Mouse (Mus musculus): Measurements from ENCODE around the gene Mcm3. TPM values are rescaled to one million over a fixed set of nuclear protein-coding genes. Genes with fewer than 3 reads are reported as not detected.

Gene Mcm3
- polyA plus RNA-seq, 1 experiment from 2014 or later = 99.9 TPM

GRCm38 (mm10) chr1:20817596-20817995 lies 2.5 kb downstream of the Mcm3 start:
- Histone ChIP-seq H3K4me2 (ENCODE audit: low read depth, low read length) (no peak overlapping the region), H3K36me3 (ENCODE audit: control insufficient read depth, insufficient read depth, low read length) (peaks cover 21% of the 10 kb centered on the region)

GRCm38 (mm10) chr1:20817172-20817571 lies 2.9 kb downstream of the Mcm3 start:
- 75% methylated on average over 9 of the region's 9 CpGs for WGBS
- peaks cover 25% of the 10 kb centered on the region for H3K36me3 ChIP-seq (ENCODE audit: control insufficient read depth, insufficient read depth, low read length)
- H3K4me1 ChIP-seq (ENCODE audit: control insufficient read depth, insufficient read depth, low read length) = peaks cover 9% of the 10 kb centered on the region; the same call in 1 of the 2 replicates
- no peak for ATAC-seq (ENCODE audit: insufficient read depth, low FRiP score)
- no peak overlapping the region for H3K4me3 ChIP-seq (replicated peaks; ENCODE audit: low read length)
- H3K9ac ChIP-seq (ENCODE audit: low read length) = no peak overlapping the region
- H3K27ac ChIP-seq (ENCODE audit: low read length) = no peak overlapping the region
- no peaks in the 10 kb centered on the region for H3K27me3 ChIP-seq (ENCODE audit: control insufficient read depth, insufficient read depth, low read length)
- H3K9me3 ChIP-seq (replicated peaks; ENCODE audit: control insufficient read depth, low read length) = no peaks in the 10 kb centered on the region
- no peak overlapping the region for H3K4me2 ChIP-seq (ENCODE audit: low read depth, low read length)

More at GRCm38 (mm10) chr1:20817596-20817995, 2.5 kb downstream of the Mcm3 start:
- Histone ChIP-seq H3K4me1 (ENCODE audit: control insufficient read depth, insufficient read depth, low read length) (peaks cover 9% of the 10 kb centered on the region; the same call in 1 of the 2 replicates), H3K9ac (ENCODE audit: low read length) (no peak overlapping the region; the same call in 1 of the 2 replicates), H3K9me3 (replicated peaks; ENCODE audit: control insufficient read depth, low read length) (no peaks in the 10 kb centered on the region), H3K4me3 (replicated peaks; ENCODE audit: low read length) (no peak overlapping the region), H3K27ac (ENCODE audit: low read length) (no peak overlapping the region), H3K27me3 (ENCODE audit: control insufficient read depth, insufficient read depth, low read length) (no peaks in the 10 kb centered on the region)
- no peak for ATAC-seq (ENCODE audit: insufficient read depth, low FRiP score)
- WGBS = 92% methylated on average over 12 of the region's 12 CpGs

GRCm38 (mm10) chr1:20814521-20814920 lies 5.6 kb downstream of the Mcm3 start:
- H3K9ac ChIP-seq (ENCODE audit: low read length) = no peak overlapping the region
- no peaks in the 10 kb centered on the region for H3K9me3 ChIP-seq (replicated peaks; ENCODE audit: control insufficient read depth, low read length)
- no peak overlapping the region for H3K4me3 ChIP-seq (replicated peaks; ENCODE audit: low read length)
- no peak overlapping the region for H3K27ac ChIP-seq (ENCODE audit: low read length)
- 91% methylated on average over 8 of the region's 8 CpGs for WGBS
- H3K27me3 ChIP-seq (ENCODE audit: control insufficient read depth, insufficient read depth, low read length) = no peaks in the 10 kb centered on the region
- H3K36me3 ChIP-seq (ENCODE audit: control insufficient read depth, insufficient read depth, low read length) = peaks cover 29% of the 10 kb centered on the region
- no peak for ATAC-seq (ENCODE audit: insufficient read depth, low FRiP score)
- peaks cover 9% of the 10 kb centered on the region; the same call in 1 of the 2 replicates for H3K4me1 ChIP-seq (ENCODE audit: control insufficient read depth, insufficient read depth, low read length)
- no peak overlapping the region for H3K4me2 ChIP-seq (ENCODE audit: low read depth, low read length)

GRCm38 (mm10) chr1:20804526-20804925 lies 15.6 kb downstream of the Mcm3 start:
- Histone ChIP-seq H3K36me3 (ENCODE audit: control insufficient read depth, insufficient read depth, low read length) (peaks cover 22% of the 10 kb centered on the region), H3K4me1 (ENCODE audit: control insufficient read depth, insufficient read depth, low read length) (no peaks in the 10 kb centered on the region), H3K4me3 (replicated peaks; ENCODE audit: low read length) (no peak overlapping the region), H3K9me3 (replicated peaks; ENCODE audit: control insufficient read depth, low read length) (no peaks in the 10 kb centered on the region), H3K4me2 (ENCODE audit: low read depth, low read length) (no peak overlapping the region), H3K27me3 (ENCODE audit: control insufficient read depth, insufficient read depth, low read length) (no peaks in the 10 kb centered on the region), H3K27ac (ENCODE audit: low read length) (no peak overlapping the region), H3K9ac (ENCODE audit: low read length) (no peak overlapping the region)
- ATAC-seq (ENCODE audit: insufficient read depth, low FRiP score) = no peak
- WGBS = 91% methylated on average over 10 of the region's 10 CpGs

DNA sequence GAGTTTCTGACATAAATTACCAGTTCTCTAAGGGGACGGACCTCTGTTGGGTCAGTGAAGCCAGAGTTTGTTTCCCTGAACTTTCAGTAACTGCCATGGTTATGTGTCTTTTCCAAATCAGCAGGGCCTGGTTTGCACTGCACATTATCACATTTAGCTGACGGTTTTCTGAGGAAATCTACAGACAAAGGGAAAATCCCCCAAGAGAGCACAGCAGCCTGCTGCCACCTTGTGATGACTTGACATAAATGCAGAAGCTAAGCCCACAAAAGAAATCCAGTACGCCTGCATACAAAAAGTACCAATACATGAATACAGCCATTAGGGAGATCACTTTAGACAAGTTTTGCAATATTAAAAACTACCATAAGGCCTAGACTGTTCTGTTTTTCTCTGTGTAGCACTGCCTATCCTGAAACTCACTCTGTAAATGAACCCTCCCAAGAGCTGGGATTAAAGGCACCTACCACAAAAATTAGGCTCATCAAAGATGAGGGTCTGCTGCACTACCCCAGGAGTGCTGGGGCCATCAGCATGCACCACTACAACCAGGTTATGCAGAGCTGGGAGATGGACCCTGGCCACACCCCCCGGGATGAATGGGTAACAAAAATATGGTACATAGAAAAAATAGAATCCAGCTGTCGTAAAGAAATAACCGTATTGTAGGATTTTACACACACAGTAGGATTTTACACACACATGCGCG lies 18.3 kb downstream of the Mcm3 start:
- peaks cover 23% of the 10 kb centered on the region for H3K36me3 ChIP-seq (ENCODE audit: control insufficient read depth, insufficient read depth, low read length)

DNA sequence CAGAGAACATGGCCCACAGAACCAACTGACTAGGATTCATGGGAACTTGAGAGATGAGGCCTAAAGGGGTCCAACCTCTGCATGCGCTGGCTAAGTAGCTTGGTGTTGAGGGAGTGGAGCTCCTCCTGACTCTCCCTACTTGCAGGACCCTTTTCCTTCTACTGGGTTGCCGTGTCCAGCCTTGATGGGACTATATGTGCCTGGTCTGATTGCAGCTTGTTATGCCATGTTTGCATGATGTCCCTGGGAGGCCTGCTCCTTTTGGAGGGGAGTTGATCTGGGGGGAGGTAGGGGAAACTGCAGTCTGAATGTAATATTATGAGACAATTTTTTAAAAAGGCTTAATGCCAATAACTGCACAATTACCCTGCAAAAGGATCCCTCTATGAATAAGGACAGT lies 18.8 kb downstream of the Mcm3 start:
- H3K4me1 ChIP-seq (ENCODE audit: control insufficient read depth, insufficient read depth, low read length) = no peaks in the 10 kb centered on the region
- H3K4me2 ChIP-seq (ENCODE audit: low read depth, low read length) = no peak overlapping the region
- H3K27me3 ChIP-seq (ENCODE audit: control insufficient read depth, insufficient read depth, low read length) = no peaks in the 10 kb centered on the region
- H3K36me3 ChIP-seq (ENCODE audit: control insufficient read depth, insufficient read depth, low read length) = peaks cover 18% of the 10 kb centered on the region
- no peak overlapping the region for H3K4me3 ChIP-seq (replicated peaks; ENCODE audit: low read length)
- no peaks in the 10 kb centered on the region for H3K9me3 ChIP-seq (replicated peaks; ENCODE audit: control insufficient read depth, low read length)
- ATAC-seq (ENCODE audit: insufficient read depth, low FRiP score) = no peak
- WGBS = 89% methylated on average over 2 of the region's 2 CpGs
- no peak overlapping the region for H3K9ac ChIP-seq (ENCODE audit: low read length)
- no peak overlapping the region for H3K27ac ChIP-seq (ENCODE audit: low read length)

More for the DNA sequence above, 18.3 kb downstream of the Mcm3 start:
- Histone ChIP-seq H3K4me1 (ENCODE audit: control insufficient read depth, insufficient read depth, low read length) (no peaks in the 10 kb centered on the region), H3K4me3 (replicated peaks; ENCODE audit: low read length) (no peak overlapping the region), H3K27ac (ENCODE audit: low read length) (no peak overlapping the region), H3K9me3 (replicated peaks; ENCODE audit: control insufficient read depth, low read length) (no peaks in the 10 kb centered on the region), H3K27me3 (ENCODE audit: control insufficient read depth, insufficient read depth, low read length) (no peaks in the 10 kb centered on the region), H3K9ac (ENCODE audit: low read length) (no peak overlapping the region), H3K4me2 (ENCODE audit: low read depth, low read length) (no peak overlapping the region)
- 76% methylated on average over 8 of the region's 8 CpGs for WGBS
- no peak for ATAC-seq (ENCODE audit: insufficient read depth, low FRiP score)

DNA sequence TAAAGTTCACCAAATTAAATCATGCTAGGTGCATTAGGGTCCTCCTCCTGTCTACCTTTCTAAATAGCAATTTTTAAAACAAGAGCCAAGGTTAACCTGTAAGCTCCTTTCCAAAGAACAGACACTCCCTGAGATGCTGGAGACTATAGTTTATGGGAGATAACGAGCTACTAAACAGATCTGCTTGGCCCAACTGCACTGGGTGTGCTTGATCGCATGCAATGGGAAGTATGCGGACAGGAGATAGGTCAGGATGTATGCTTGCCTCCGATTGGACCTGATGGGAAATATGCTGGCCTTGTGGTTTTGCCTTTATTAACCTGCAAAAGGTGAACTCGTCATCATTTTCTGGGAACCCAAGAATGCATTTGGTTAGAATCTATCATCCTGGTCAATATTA lies 24.9 kb downstream of the Mcm3 start:
- no peak overlapping the region for H3K9ac ChIP-seq (ENCODE audit: low read length)
- no peaks in the 10 kb centered on the region for H3K27me3 ChIP-seq (ENCODE audit: control insufficient read depth, insufficient read depth, low read length)
- H3K27ac ChIP-seq (ENCODE audit: low read length) = no peak overlapping the region
- no peak for ATAC-seq (ENCODE audit: insufficient read depth, low FRiP score)
- no peaks in the 10 kb centered on the region for H3K9me3 ChIP-seq (replicated peaks; ENCODE audit: control insufficient read depth, low read length)
- H3K4me2 ChIP-seq (ENCODE audit: low read depth, low read length) = no peak overlapping the region
- H3K4me1 ChIP-seq (ENCODE audit: control insufficient read depth, insufficient read depth, low read length) = no peaks in the 10 kb centered on the region
- H3K36me3 ChIP-seq (ENCODE audit: control insufficient read depth, insufficient read depth, low read length) = peaks cover 7% of the 10 kb centered on the region; the same call in 1 of the 2 replicates
- no peak overlapping the region for H3K4me3 ChIP-seq (replicated peaks; ENCODE audit: low read length)
- 89% methylated on average over 5 of the region's 5 CpGs for WGBS

GRCm38 (mm10) chr1:20794760-20795159 lies 25.4 kb downstream of the Mcm3 start:
- Histone ChIP-seq H3K4me1 (ENCODE audit: control insufficient read depth, insufficient read depth, low read length) (no peaks in the 10 kb centered on the region), H3K4me3 (replicated peaks; ENCODE audit: low read length) (no peak overlapping the region), H3K9ac (ENCODE audit: low read length) (no peak overlapping the region), H3K4me2 (ENCODE audit: low read depth, low read length) (no peak overlapping the region), H3K27me3 (ENCODE audit: control insufficient read depth, insufficient read depth, low read length) (no peaks in the 10 kb centered on the region), H3K9me3 (replicated peaks; ENCODE audit: control insufficient read depth, low read length) (no peaks in the 10 kb centered on the region), H3K36me3 (ENCODE audit: control insufficient read depth, insufficient read depth, low read length) (peaks cover 7% of the 10 kb centered on the region; the same call in 1 of the 2 replicates), H3K27ac (ENCODE audit: low read length) (no peak overlapping the region)
- WGBS = 88% methylated on average over 4 of the region's 4 CpGs
- ATAC-seq (ENCODE audit: insufficient read depth, low FRiP score) = no peak

DNA sequence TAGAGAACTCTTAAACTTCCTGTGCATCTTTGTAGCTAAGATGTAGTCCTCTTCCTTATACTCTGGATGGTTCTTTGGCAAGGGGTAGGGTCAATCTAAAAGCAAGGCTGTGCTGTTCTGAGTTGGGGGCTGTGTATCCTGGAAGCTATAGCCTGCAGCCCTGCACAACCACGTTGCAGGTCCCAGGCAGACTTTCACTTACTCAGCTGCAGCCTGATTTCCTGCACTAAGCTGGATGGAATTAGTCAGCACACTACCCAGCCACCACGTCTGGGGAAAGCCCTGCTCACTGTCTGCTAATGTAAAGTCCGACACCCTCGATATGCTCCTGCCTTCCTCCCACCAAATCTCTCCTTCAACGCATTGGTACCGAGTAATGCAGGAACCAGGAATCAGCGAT lies 28.7 kb downstream of the Mcm3 start:
- H3K9ac ChIP-seq (ENCODE audit: low read length) = no peak overlapping the region
- no peak for ATAC-seq (ENCODE audit: insufficient read depth, low FRiP score)
- no peaks in the 10 kb centered on the region for H3K4me1 ChIP-seq (ENCODE audit: control insufficient read depth, insufficient read depth, low read length)
- H3K36me3 ChIP-seq (ENCODE audit: control insufficient read depth, insufficient read depth, low read length) = no peaks in the 10 kb centered on the region
- H3K9me3 ChIP-seq (replicated peaks; ENCODE audit: control insufficient read depth, low read length) = no peaks in the 10 kb centered on the region
- no peak overlapping the region for H3K4me2 ChIP-seq (ENCODE audit: low read depth, low read length)
- no peaks in the 10 kb centered on the region for H3K27me3 ChIP-seq (ENCODE audit: control insufficient read depth, insufficient read depth, low read length)
- H3K4me3 ChIP-seq (replicated peaks; ENCODE audit: low read length) = no peak overlapping the region
- 70% methylated on average over 7 of the region's 7 CpGs for WGBS
- H3K27ac ChIP-seq (ENCODE audit: low read length) = no peak overlapping the region

All from stomach, embryonic 16.5 days (tissue).